Mouse (Mus musculus): ENCODE measurements around the gene Picalm.
"Not testable (repeated sequence)": the region's sequence is repeated elsewhere in the genome, so short reads cannot be mapped to it uniquely, and the experiment has no call there.

The Picalm gene

DNA sequence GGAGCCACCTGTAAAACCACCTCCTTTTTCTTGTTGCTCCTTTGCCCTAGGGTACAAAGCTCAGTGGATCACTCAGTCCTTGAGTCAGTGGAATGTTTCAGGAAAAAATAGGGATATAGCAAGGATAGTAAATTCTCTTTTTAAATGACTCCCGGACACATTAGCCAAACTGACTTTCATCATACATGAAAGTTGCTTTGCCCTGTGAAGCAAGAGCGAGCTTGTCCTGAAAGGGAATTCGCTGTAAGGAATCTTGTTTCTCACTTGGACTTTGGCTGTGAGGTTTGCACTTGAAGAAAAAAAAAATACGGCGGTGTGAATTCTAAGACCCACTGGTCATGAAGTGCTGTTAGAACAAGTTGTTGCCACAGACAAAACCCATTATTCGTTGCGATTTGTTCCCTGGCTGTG is 1.8 kb downstream of the Picalm start:
- DNase-seq (ENCODE audit: low read depth): no peak

DNA sequence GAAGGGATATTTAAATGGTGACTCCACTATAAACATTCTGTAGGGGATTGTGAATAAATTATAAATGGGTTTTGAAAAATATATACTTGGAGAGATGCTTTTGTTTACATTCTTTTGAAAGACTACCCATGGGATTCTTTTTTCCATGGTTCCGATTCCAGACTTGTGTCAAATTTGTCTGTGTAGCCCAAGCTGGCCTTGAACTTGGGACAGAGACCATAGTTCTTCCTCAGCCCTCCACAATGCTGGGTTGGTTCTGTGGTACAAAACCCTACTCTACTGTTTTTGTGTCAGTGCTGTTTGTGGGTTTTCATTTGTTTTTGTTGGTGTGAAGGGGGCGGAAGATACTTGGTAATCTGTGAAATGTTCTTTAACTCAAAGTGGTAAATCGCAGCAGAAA is 2.3 kb downstream of the Picalm start:
- DNase-seq (ENCODE audit: low read depth): no peak

- no peak for DNase-seq (ENCODE audit: low read depth)
Observed at GRCm38 (mm10) chr7:90136736-90137135, 6.7 kb downstream of the Picalm start.

DNA sequence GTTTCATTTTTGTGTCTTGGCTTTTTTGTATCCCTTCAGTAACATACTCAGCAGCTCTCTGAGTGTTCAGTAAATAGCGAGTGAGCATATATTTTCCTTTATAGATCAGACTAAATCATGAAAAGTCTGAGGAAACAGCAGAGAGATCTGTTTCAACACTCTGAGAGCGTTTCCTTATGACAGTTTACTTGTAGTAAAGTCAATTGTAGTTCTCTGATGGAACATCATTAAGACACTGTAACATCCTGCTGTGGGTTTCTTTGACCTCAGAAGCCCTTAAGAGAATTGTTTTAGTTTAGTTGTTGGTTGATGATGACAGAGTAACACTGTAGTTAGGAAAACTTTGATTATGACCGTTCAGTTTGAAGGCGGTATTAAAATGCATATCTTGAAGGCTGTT is 8.3 kb downstream of the Picalm start:
- no peak for DNase-seq (ENCODE audit: low read depth)

DNA sequence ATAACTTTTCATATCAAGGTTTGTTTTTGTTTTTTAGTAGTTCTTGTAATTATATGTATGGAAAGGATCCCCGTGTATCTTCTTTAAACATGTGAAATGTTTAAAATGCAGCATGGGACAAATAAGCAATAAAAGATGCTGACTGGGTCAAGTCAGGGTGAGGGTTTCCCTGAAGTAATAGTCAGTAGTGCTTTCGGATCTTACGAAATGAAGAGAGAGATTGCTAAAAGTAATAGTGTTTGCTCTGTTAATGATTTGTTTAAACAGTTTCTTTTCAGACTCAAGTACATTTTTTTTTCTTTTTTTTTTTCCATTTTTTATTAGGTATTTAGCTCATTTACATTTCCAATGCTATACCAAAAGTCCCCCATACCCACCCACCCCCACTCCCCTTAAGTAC is 10.3 kb downstream of the Picalm start:
- DNase-seq (ENCODE audit: low read depth): no peak

- no peak for DNase-seq (ENCODE audit: low read depth)
Observed at GRCm38 (mm10) chr7:90144275-90144674, 14.3 kb downstream of the Picalm start.

GRCm38 (mm10) chr7:90144971-90145370 is 15.0 kb downstream of the Picalm start:
- peak; percentile 46 for DNase-seq (ENCODE audit: low read depth)

DNA sequence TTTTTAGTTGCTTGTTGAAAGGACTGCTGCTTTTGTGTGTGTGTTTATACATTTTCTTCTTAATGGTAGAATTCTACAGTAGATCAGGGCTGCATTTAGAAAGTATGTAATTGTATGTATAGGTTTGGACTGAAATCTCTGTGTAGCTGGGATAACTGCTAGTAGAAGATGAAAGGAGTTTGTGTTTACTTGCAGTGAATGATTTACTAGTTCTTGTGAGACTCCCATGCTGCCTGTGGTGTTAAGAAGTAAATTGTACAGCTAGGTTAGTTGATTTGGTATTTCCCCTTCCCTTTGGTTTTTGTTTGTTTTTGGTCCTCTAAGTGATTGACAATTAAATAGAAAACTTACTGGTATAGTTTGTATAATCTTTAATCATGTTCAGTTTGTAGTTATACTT is 15.4 kb downstream of the Picalm start:
- DNase-seq (ENCODE audit: low read depth): no peak

DNA sequence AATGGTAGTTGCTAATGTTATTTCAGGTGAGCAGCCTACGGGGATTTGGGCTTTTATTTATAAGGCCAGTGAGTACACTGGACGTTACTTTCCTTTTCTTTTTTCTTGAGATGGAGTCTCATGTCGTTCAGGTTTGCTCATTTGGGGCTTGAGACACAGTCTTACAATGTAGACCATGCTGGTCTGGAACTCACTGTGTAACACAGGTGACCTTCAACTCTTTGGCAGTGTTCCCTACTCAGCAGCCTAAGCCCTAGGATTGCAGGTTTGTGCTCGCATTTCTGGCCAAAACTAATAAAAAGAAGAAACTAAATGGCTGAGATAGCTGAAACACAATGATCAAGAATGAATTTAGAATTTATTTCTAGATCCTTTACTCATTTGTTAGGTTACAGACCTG is 15.9 kb downstream of the Picalm start:
- DNase-seq (ENCODE audit: low read depth): no peak

DNA sequence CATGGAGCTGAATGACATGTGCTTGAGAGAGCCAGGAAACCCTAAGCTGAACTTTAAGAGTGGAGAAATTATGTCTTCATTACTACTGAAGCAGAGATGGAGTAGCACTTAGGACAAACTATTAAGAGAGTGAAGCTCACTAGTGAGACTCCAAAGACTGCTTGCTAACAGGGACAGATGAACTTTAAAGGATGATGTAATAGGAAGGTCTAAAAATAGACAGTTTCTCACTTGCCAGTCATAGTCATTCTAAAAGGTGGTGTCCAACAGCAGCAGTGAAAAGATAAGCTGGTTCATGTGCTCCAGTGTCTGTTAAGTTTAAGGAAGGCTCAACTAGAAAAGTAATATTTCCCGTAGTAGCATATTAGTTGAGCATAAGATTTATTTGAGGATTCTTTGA is 16.3 kb downstream of the Picalm start:
- peak; percentile 69 for DNase-seq (ENCODE audit: low read depth)

DNA sequence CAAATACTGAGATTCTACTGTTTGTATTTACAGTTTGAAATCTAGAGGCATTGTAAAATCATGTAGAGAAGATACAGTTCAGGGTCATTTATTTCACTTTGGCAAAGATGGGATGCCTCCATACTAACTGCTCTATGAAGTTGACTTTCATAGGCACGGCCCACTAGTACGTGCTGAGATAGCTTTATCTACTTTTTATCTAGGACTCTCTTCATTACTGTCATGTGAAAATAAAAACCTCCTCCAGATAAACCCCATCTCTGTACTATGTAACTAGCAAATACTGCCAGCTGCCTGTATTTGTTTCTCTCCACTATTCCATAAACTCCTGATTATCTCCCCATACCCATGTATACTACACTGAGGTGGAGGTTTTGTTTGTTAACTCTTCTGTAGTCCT is 18.0 kb downstream of the Picalm start:
- DNase-seq (ENCODE audit: low read depth): peak; percentile 34

GRCm38 (mm10) chr7:90148516-90148915 is 18.5 kb downstream of the Picalm start:
- DNase-seq (ENCODE audit: low read depth): no peak

DNA sequence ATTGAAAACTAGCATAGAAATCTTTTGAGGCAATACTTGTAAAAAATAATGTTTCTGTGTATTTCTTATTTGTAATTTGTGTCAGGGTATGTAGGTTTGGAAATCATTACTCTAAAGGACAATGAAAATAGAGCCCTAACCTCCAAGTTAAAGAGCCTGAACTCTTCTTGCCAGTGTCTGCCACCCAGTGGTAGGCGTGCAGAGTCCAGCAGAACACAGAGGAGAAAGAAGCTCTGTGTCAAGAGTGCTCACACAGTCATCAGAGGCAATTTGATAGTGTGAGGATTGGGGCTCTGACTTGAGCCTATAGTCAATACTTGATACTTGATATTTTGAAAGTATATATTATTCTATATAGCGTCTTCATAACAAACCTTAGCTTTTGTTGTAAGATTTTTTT is 20.3 kb downstream of the Picalm start:
- DNase-seq (ENCODE audit: low read depth): peak; percentile 56

- no peak for DNase-seq (ENCODE audit: low read depth)
Observed at GRCm38 (mm10) chr7:90158034-90158433, 28.0 kb downstream of the Picalm start.

DNA sequence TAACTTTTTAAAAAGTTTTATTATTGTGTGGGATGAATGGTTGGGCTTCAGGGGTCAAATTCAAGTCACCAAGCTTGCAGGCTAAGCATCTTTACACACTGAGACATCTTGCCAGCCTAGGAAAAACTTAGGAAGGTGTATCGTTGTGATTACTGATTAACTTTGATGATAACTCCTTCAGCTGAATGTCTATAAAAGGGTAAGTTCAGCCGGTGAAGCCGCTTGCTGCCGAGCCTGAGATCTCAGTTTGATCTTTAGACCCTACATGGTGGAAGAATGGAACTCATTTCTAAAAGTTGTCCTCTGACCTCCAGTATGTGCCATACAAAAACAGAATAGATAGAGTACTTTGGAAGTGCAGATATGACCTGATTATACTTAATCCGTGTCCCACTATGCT is 30.6 kb downstream of the Picalm start:
- no peak for DNase-seq (ENCODE audit: low read depth)

GRCm38 (mm10) chr7:90164276-90164675 is 34.3 kb downstream of the Picalm start:
- no peak for DNase-seq (ENCODE audit: low read depth)

DNA sequence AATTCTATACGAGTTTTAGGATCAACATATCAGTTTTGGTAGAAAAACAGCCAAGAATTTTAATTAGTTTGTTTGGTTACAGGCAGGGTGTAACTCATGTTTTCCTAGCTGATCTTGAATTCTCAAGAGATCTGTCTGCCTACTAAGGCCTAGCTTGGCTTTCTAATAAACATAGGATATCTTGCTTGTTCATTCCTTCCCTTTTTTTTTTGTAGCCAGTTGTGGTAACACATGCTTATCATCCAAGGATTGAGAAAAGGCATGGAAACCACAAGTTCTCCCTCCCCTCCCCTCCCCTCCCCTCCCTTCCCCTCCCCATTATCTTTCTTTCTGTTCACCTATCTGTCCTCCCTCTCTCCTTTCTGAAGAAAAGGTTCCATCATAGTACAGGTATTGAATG is 36.0 kb downstream of the Picalm start:
- DNase-seq (ENCODE audit: low read depth): no peak

DNA sequence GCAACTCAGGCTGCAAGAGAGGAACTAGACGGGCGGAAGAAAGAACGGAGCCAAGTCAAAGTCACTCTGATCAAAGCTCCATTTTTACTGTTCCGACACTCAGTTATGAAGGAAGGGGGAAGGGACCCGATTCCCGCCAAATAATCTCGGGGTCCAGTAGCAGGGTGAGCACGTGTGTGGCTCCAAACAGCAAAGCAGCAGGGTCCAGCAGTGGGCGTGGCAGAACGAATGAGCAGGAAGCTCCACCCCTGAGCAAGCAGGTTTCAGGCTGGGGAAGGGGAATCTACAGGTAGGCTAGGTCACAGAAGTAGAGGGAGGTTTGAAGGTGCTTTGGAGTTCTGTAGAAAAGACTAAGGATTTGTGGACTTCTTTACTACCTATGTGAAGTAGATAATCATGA is 37.8 kb downstream of the Picalm start:
- not testable (repeated sequence) for DNase-seq (ENCODE audit: low read depth)

DNA sequence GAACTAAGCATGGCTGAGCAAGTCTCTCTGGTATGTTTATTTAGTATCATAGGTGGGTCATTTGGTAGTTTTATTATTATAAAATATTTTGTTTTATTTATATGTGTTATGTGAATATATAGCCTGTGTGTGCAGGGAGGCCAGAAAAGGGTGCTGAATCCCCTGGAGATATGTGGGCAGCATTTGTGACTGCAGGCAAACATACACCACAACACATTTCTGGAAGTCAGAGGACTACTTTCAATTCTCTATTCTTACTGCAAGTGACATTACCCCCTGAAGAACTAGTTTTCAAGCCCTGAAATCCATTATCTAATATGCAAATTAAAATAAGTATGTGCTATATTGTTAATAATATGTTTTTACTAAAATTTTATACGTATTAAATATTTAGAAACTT is 43.8 kb downstream of the Picalm start:
- DNase-seq (ENCODE audit: low read depth): no peak

- DNase-seq (ENCODE audit: low read depth): no peak
Observed at GRCm38 (mm10) chr7:90175576-90175975, 45.6 kb downstream of the Picalm start.

- DNase-seq (ENCODE audit: low read depth): no peak
Observed at GRCm38 (mm10) chr7:90180635-90181034, 50.6 kb downstream of the Picalm start.

DNA sequence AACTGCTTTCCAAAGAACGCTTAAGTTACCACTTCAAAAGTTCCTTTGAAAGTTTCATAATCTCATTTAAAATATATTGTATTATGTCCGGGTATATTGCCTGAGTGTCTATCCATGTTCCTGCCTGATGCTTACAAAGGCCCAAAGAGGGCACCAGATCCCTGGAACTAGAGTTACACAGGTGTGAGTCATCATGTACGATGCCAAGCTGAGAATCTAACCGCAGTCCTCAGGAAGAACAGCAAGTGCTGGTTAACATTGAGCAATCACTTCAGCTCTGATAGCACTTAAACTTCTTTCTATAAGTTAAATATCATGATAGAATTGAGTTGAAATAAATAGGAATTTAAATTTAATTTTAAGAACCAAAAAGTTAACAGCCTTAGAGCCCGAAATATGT is 70.2 kb downstream of the Picalm start:
- no peak for DNase-seq (ENCODE audit: low read depth)

DNA sequence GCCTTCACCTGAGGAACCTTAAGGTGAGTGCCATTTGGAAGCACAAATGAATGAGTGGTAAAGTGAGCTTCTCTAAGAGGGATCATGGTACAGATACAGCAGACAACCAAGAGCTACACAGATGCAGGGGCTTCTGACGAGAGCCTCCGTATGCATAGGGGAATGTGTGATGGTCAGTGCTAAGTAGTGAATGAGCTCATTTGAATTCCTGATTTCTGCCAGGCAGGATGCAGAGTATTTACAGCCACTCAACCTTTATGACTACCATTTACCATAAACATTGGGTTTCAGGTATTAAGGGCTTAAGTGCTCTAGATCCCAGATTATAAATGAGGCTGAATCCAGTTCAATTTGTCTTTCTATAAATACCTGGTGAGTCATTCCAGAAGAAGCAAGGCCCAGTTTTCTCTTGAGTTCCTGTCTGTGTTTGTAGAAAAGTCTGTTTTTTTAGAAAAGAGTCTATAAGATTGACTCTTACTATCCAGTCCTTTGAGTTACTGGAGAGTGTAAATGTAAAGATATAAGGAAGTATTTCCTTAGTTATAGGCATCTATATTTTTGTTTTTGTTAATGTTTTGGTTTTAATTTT is 72.0 kb downstream of the Picalm start:
- no peak for DNase-seq (ENCODE audit: low read depth)

DNA sequence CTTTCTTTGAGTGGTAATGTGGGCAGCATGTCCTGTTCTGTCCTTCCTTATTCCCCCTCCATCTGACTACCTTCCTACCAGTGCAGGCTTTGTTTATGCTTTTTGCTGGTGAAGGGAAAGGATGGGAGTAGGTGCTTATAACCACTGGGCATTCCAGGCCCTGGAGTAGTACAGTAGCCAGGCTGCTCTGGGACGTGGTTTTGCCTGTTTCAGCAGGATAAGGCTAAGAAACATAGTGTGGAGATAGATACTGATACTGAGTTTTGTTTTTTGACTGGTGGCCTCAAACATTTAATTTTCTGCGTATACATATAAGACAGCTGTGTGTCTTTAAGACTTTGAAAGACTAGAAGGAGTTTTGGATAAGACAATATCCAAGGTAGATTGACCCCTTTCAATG is 73.9 kb downstream of the Picalm start:
- DNase-seq (ENCODE audit: low read depth): peak; percentile 27

DNA sequence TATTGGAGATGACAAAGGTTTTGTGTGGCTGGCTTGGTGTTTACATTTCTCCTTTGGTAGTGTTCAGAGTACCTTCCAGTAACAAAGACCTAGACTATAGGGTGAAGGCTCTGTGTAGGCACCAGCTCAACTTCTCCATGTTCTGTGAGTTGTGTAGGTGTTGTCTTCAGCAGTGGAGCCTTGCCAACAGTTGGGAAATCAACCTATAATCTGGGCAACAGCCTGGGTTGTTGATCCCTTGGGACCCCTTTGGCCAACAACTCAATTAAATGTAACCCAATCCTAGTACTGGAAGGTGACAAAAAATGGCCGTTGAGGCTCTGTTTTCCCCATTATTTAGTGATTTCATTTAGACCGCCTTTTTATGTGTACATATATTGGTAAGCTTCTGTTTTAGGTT is 80.1 kb downstream of the Picalm start:
- no peak for DNase-seq (ENCODE audit: low read depth)

Measured in c-Kit-positive CD71-positive TER-119-negative erythroid progenitor cells, embryonic 14.5 days (primary cell).